Mouse (Mus musculus): ENCODE data around the gene Hoxa7.

The Hoxa7 gene

DNA sequence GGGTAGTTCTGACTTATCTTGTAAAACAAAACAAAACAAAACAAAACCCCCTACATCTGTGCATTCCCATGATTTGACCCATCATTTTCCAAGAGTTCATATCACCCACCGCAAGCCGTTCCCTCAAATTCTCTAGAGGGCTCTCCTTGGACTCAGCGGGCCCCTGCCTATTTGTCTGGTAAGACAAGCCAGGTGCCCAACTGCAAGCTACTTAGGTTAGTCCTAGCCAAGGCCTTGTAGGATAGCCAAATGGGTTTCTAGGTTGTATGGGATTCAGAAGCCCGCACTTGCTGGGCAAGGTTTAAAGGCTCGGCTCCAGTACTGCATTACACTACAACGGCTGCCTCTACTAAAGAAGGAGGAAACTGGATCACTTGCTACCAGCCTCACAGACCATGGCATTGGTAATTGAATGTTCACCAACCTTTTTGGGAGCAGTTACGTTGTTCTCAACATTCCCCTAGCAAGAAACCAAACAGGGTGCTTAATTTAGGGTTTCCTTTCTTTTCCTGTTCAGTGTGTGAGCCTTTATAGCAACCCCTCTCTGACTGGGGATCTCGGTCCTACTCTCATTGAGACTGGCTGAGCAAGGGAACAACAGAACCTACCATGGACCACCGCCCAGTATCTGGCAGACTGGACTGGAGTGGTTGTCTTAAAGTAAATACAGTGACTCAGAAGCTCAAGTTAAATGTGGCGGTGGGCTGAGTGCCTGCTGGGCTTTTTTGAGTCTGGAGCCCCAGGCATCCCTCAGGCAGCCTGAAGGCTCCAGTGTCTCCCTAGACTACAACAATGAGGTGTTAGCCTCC, 15.9 kb upstream of the Hoxa7 start:
- DNase-seq, result no peak

DNA sequence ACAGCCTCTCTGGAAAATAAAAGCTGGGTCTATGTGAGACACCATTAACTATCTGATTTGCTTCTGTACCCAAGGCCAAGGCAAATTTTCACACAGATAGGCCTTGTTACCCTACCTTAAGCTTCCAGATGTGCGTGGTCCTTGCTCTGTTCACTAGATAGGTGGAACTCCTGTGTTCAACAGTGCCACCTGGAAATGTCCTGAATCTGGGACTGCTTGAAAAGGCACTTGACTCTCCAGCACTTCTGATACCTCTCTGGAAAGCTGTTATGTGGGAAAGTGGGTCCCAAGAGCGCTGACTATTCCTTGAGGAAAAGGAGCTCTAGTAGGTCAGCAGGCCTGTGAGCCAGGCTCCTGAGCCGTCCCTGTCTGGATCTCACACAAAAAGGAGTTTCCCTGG, 15.2 kb upstream of the Hoxa7 start:
- no peak for DNase-seq

DNA sequence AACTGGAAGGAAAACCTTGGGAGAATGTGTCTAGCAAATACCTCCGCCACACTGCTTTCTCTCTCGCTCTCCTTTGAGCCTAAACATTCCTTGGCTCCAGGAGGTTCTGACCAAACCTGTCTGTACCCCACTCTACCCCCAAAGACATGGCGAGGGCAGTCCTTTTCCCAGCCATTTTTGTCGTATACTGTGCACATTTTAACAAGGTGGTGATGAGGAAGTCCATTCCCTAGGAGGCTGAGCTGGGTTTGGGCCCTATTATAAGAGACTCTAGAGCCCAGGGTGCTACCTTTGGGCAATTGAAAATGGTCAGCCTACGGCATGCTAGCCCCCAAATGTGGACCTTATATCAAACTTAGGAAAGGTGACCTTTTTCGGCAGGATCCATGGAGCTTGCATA, 14.2 kb upstream of the Hoxa7 start:
- no peak for DNase-seq

GRCm38 (mm10) chr6:52235267-52235666, 13.6 kb upstream of the Hoxa7 start:
- DNase-seq, result no peak

DNA sequence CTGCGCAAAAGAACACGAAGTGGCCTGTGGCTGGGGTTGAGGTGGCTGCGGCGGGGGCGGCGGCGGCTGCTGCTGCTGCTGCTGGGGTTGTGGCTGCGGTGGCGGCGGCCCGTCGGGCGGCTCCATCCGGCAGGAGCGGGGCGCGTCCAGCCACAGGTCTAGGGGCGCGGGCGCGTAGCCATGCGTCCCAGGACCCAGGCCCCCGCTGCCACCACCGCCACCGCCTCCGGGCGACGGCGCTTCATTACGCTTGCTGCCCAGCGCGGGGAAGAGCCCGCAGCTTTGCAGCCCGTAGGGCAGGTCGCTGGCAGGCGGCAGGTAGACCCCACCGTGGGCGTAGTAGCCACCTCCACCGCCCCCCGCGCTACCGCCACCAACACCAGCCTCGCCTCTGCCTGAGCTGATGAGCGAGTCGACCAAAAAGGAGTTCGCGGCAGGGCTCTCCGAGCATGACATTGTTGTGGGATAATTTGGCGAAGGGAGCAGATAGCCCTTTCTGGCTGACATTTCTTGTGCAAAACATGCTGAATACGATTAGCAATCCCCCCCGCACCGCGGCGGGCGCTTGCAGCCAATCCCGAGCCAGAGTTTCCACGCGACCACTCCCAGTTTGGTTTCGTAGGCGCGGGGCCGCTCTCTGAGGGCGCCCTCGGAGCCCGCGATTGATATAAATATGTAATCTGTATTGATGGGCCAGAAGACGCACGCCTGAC, 12.9 kb upstream of the Hoxa7 start:
- no peak for DNase-seq

DNA sequence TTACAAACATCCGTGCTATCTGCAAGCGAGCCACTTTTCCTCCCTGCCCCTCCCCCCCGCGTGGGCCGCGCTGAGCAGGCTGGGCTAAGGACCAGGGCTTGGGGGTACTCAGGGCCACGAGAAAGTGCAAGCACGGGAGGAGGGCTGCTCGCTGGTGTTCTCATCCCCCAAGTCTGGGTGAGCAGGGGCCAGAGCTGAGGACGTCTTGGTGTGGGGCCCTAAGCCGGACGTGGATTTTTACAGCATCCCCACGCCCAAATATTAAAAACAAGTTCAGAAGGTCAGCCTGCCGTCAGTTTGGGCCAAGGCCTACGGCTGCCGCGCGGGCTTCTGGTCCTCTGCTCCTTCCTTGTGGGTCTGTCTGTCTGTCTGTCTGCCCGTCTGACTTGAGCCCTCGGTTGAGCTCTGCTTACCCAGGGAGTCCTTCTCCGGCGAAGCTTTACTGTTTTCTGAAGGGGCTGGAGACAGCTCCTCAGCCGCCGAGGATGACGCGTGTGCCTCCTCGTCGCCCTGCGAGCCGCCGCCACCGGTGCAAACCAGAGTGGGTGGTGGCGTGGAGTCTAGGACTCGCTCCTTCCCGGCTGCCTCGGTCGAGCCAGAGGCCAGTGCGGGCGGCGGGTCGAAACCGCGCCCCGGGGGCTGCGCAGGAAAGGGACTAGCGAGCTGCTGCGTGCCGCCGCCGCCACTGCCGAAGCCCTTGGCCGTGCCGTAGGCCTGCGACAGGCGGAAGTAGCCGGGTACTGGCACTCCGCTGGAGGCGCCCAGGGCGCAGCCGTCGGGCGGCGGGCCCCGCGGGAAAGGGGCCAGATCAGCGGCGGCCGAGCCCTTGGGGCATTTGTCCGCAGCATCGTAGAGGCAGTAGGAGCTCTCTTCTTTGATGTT, 12.1 kb upstream of the Hoxa7 start:
- DNase-seq, result no peak

DNA sequence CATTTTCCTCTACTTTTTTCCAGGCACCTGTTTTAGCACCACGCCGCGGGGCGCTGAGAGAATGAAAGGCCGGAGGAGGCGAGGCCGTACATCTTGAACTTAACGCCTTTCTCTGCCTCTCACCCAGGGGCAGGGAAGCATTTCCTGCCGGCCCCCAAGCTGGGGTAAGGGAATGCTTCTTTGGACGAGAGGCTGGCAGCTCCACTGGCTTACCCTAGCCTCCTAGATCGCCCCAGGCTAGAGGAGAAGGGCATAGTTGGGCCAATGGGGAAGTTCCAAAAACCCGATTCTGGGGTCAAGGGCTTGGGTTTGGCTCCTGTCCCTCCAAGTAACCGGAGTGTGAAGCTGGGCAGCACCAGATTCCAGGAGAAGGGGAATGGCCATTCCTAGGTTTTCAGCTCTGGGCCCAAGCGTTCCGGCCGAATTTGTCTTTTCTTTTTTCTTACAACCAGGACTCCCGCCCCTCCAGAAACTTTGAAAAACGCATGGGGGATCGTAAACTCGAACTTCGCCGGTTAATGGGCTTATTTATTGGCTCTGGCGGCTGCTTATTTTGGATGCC, 11.4 kb upstream of the Hoxa7 start:
- DNase-seq, result no peak

- no peak for DNase-seq
Observed at GRCm38 (mm10) chr6:52232568-52232965, 10.9 kb upstream of the Hoxa7 start.

DNA sequence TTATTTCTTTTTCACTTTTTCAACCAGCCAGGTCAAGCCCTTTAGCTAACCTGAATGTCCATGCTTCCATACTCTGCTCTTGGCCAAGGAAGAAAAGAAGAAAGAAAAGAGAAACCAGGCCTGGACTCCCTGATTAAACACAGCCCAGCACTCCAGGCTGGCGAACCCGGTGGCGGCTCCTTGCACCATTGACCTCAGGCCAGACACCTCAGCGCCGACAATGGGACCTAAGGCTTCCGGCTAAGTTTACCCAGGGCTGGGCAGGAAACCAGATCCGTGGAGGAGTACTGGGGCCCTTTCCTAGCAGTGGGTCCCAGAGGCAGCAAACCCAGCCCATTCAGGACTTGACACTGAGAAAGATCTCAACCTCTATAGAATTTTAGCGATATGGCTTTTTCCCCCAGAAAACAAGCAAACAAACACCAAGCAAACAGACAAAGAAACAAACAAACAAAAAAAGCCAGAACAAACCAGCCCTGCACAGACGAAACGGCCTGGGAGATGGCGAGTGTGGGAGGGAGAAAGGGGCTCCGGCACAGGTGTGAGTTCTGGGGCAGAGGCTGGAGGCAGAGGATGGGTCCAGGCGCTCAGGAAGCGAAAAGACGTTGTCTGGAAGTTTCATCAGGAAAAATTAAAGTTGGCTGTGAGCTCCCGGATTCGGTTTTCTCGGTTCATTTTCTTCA, 10.4 kb upstream of the Hoxa7 start:
- no peak for DNase-seq

GRCm38 (mm10) chr6:52230516-52231165, 9.0 kb upstream of the Hoxa7 start, which contains the start of gene Hoxa9:
Hoxa9 (minus strand) TSS chr6:52231089.
- DNase-seq, result no peak

GRCm38 (mm10) chr6:52229558-52230416, 8.1 kb upstream of the Hoxa7 start:
- no peak for DNase-seq

- DNase-seq, result no peak
Observed at GRCm38 (mm10) chr6:52228475-52229465, 7.1 kb upstream of the Hoxa7 start.

DNA sequence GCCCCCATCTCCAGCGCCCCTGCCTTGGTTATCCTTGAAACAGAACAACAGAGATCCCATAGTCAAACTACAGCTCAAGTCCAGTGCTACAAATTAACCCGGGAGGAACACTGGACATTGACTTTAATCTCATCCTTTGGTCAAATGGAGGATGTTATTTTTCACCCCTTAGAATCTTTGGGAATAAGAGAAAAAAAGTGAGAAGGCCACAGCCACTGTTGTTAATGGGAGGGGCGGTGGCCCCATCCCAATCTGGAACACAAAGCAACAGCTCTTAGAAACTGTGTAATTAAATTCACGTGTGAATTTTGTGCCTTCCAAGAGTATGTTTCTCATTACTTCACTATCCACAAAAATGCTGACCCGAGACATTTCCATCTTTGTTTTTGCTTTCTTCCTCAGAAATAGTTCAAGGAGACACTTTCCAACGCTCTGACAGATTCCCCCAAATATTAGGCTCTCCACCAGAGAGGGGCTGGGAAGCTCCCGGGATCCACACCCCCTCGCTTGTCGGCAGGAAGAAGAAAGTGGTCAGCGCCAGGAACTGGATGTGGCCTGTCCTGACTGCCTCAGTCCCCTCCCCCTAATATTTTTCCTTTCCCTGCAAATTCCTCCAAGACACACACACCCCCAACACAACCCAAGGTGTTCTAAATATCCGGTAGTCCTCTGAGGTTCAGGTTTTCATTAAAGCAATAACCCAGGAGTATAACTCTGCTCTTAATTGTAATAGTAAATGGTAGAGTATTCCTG, 6.0 kb upstream of the Hoxa7 start:
- no peak for DNase-seq

GRCm38 (mm10) chr6:52226569-52227257, 5.1 kb upstream of the Hoxa7 start:
- DNase-seq, result no peak

GRCm38 (mm10) chr6:52225612-52226568, 4.2 kb upstream of the Hoxa7 start:
- no peak for DNase-seq

GRCm38 (mm10) chr6:52224895-52225611, 3.4 kb upstream of the Hoxa7 start:
- DNase-seq, result no peak
